Mouse (Mus musculus): ENCODE results near the gene Pou3f1. TPM values are rescaled to one million over a fixed set of nuclear protein-coding genes. Genes with fewer than 3 reads are reported as not detected.

The Pou3f1 gene
- polyA plus RNA-seq, 2 experiments: 1.2 TPM

GRCm38 (mm10) chr4:124699791-124700190, 43.2 kb downstream of the Pou3f1 start:
- H3K4me1 ChIP-seq (ENCODE audit: control insufficient read depth, insufficient read depth, low read length): peaks cover 38% of the 10 kb centered on the region

DNA sequence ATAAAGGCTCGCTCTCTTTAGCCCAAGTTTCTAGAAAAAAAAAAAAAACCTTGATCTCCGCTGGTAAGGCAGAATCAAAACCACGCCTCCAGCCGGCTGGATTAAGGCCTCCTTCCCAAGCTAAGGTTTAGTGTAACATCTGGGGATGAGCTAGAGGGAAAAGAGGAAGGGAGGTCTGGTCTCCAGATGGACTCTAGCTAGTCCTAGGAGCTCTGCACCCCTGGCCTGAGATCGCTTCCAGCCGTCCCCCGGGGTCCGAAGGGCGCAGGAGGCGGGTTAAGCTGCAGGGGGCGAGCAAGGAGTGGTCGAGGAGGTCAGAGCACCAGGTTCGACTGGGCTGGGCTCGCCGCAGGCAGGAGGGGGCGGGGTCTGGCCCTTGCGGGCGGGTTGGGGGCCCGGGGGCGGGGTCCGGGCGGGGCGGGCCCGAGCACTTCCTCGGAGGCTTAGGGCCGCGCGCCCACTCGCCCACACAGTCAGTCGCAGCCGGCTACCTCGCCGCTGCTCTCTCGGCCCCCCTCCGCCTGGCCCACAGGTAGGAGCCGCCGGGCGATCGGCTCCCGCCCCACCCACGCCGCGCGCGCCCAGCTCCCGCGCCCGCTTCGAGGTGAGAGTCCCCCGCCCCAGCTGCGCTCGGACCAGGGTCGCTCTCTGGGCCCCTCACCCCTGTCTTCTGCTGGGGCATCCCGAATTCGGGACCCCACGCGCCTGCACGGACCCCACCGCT, 43.8 kb downstream of the Pou3f1 start, which contains the start of gene Fhl3:
Gene Fhl3 (plus strand): TSS at position 454 of the 724 bp plus-strand sequence.
- H3K4me3 ChIP-seq (replicated peaks; ENCODE audit: low read length): peak within 1 kb of the TSS; percentile 87
- no peaks in the 10 kb centered on the region for H3K27me3 ChIP-seq (ENCODE audit: control insufficient read depth, insufficient read depth, low read length)
- peaks cover under 1% of the 10 kb centered on the region for H3K36me3 ChIP-seq (ENCODE audit: control insufficient read depth, insufficient read depth, low read length)
- TF ChIP-seq POLR2A (IDR thresholded peaks at IDR 0.05; ENCODE audit: borderline replicate concordance, extremely low read depth, insufficient read depth, insufficient read length): 0 out of 2 replicates have a peak, but pooled peaks have one; percentile 48
- H3K27ac ChIP-seq (replicated peaks; ENCODE audit: low read depth, low read length): peak within 1 kb of the TSS; percentile 88
- no peaks in the 10 kb centered on the region for H3K9me3 ChIP-seq (ENCODE audit: control insufficient read depth, low read length)
- ATAC-seq (ENCODE audit: low FRiP score, low read depth) (peak; percentile 79), DNase-seq (ENCODE audit: low spot score) (peak; percentile 93)
- H3K4me2 ChIP-seq (replicated peaks; ENCODE audit: low read depth, low read length, severe bottlenecking): peak within 1 kb of the TSS; percentile 75
- H3K4me1 ChIP-seq (ENCODE audit: control insufficient read depth, insufficient read depth, low read length): peaks cover 45% of the 10 kb centered on the region
- WGBS: 0% methylated on average over 28 of the region's 59 CpGs
- peak within 1 kb of the TSS; percentile 84 for H3K9ac ChIP-seq (ENCODE audit: low read depth, low read length, severe bottlenecking)

More at GRCm38 (mm10) chr4:124699791-124700190, 43.2 kb downstream of the Pou3f1 start:
- ATAC-seq (ENCODE audit: low FRiP score, low read depth): no peak
- Histone ChIP-seq H3K9me3 (ENCODE audit: control insufficient read depth, low read length) (no peaks in the 10 kb centered on the region), H3K4me3 (replicated peaks; ENCODE audit: low read length) (peak overlapping the region; percentile 87), H3K9ac (ENCODE audit: low read depth, low read length, severe bottlenecking) (peak overlapping the region; percentile 43; the same call in 1 of the 2 replicates), H3K4me2 (replicated peaks; ENCODE audit: low read depth, low read length, severe bottlenecking) (peak overlapping the region; percentile 75), H3K36me3 (ENCODE audit: control insufficient read depth, insufficient read depth, low read length) (no peaks in the 10 kb centered on the region), H3K27ac (replicated peaks; ENCODE audit: low read depth, low read length) (peak overlapping the region; percentile 88), H3K27me3 (ENCODE audit: control insufficient read depth, insufficient read depth, low read length) (no peaks in the 10 kb centered on the region)
- 10% methylated on average over 6 of the region's 6 CpGs for WGBS
- DNase-seq (ENCODE audit: low spot score): no peak
- TF ChIP-seq POLR2A (IDR thresholded peaks at IDR 0.05; ENCODE audit: borderline replicate concordance, extremely low read depth, insufficient read depth, insufficient read length): no peak

- Histone ChIP-seq H3K9me3 (ENCODE audit: control insufficient read depth, low read length) (no peaks in the 10 kb centered on the region), H3K4me3 (replicated peaks; ENCODE audit: low read length) (peak overlapping the region; percentile 87), H3K27ac (replicated peaks; ENCODE audit: low read depth, low read length) (peak overlapping the region; percentile 88), H3K27me3 (ENCODE audit: control insufficient read depth, insufficient read depth, low read length) (no peaks in the 10 kb centered on the region), H3K9ac (ENCODE audit: low read depth, low read length, severe bottlenecking) (peak overlapping the region; percentile 84), H3K4me1 (ENCODE audit: control insufficient read depth, insufficient read depth, low read length) (peaks cover 45% of the 10 kb centered on the region), H3K36me3 (ENCODE audit: control insufficient read depth, insufficient read depth, low read length) (peaks cover 9% of the 10 kb centered on the region), H3K4me2 (replicated peaks; ENCODE audit: low read depth, low read length, severe bottlenecking) (peak overlapping the region; percentile 75)
- no peak for TF ChIP-seq POLR2A (IDR thresholded peaks at IDR 0.05; ENCODE audit: borderline replicate concordance, extremely low read depth, insufficient read depth, insufficient read length)
- ATAC-seq (ENCODE audit: low FRiP score, low read depth): peak; percentile 27
- WGBS: 1% methylated on average over 22 of the region's 22 CpGs
- peak; percentile 67 for DNase-seq (ENCODE audit: low spot score)
Measured at GRCm38 (mm10) chr4:124701052-124701845, 44.6 kb downstream of the Pou3f1 start.

- Histone ChIP-seq H3K27me3 (ENCODE audit: control insufficient read depth, insufficient read depth, low read length) (no peaks in the 10 kb centered on the region), H3K9me3 (ENCODE audit: control insufficient read depth, low read length) (no peaks in the 10 kb centered on the region), H3K9ac (ENCODE audit: low read depth, low read length, severe bottlenecking) (peak overlapping the region; percentile 84), H3K4me1 (ENCODE audit: control insufficient read depth, insufficient read depth, low read length) (peaks cover 45% of the 10 kb centered on the region), H3K4me3 (replicated peaks; ENCODE audit: low read length) (peak overlapping the region; percentile 87), H3K4me2 (replicated peaks; ENCODE audit: low read depth, low read length, severe bottlenecking) (peak overlapping the region; percentile 75), H3K36me3 (ENCODE audit: control insufficient read depth, insufficient read depth, low read length) (peaks cover 14% of the 10 kb centered on the region), H3K27ac (replicated peaks; ENCODE audit: low read depth, low read length) (peak overlapping the region; percentile 88; the same call in 1 of the 2 replicates)
- TF ChIP-seq POLR2A (IDR thresholded peaks at IDR 0.05; ENCODE audit: borderline replicate concordance, extremely low read depth, insufficient read depth, insufficient read length): no peak
- no peak for DNase-seq (ENCODE audit: low spot score)
- WGBS: 22% methylated on average over 4 of the region's 5 CpGs
- no peak for ATAC-seq (ENCODE audit: low FRiP score, low read depth)
Measured at GRCm38 (mm10) chr4:124701916-124702315, 45.3 kb downstream of the Pou3f1 start.

GRCm38 (mm10) chr4:124703406-124703805, 46.8 kb downstream of the Pou3f1 start:
- TF ChIP-seq POLR2A (IDR thresholded peaks at IDR 0.05; ENCODE audit: borderline replicate concordance, extremely low read depth, insufficient read depth, insufficient read length): no peak
- H3K27me3 ChIP-seq (ENCODE audit: control insufficient read depth, insufficient read depth, low read length): no peaks in the 10 kb centered on the region
- H3K4me2 ChIP-seq (replicated peaks; ENCODE audit: low read depth, low read length, severe bottlenecking): peak overlapping the region; percentile 75
- 8% methylated on average over 2 of the region's 2 CpGs for WGBS
- H3K9me3 ChIP-seq (ENCODE audit: control insufficient read depth, low read length): no peaks in the 10 kb centered on the region
- H3K4me3 ChIP-seq (replicated peaks; ENCODE audit: low read length): peak overlapping the region; percentile 20
- no peak for DNase-seq (ENCODE audit: low spot score)
- peaks cover 21% of the 10 kb centered on the region for H3K36me3 ChIP-seq (ENCODE audit: control insufficient read depth, insufficient read depth, low read length)
- peak overlapping the region; percentile 92 for H3K27ac ChIP-seq (replicated peaks; ENCODE audit: low read depth, low read length)
- H3K9ac ChIP-seq (ENCODE audit: low read depth, low read length, severe bottlenecking): peak overlapping the region; percentile 48; the same call in 1 of the 2 replicates
- H3K4me1 ChIP-seq (ENCODE audit: control insufficient read depth, insufficient read depth, low read length): peaks cover 52% of the 10 kb centered on the region
- ATAC-seq (ENCODE audit: low FRiP score, low read depth): no peak

Data from limb, embryonic 14.5 days (tissue).